Mouse (Mus musculus): Measurements from ENCODE around the gene Slx1b.

The Slx1b gene

DNA sequence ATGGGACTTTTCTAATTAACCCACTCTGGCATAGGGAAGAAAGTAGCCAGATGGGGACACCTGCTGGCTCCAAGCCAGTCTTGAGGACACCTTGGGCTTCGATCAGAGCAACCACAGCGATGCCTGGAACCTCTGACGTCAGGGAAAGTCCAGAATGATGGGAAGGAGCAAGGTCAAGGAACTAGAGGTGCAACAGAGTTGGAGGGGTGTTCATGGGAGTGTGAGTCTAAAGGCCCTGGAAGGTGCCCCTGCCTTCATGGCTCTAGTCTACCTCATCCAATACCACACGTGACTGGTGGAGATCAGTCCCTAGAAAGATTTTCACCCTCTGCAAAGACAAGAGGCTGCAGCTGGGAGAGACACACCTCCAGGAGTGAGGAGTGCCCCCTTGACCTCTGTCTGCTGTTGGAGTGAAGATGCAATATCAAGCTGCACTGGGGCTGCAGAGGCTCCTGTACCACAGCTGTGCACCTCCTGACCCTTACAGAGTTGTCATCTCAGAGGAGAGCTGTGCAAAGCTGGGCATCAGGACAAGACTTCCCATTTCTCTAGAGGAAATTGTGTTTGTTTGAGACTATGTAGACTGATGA, 18.9 kb downstream of the Slx1b start:
- no peak for DNase-seq (ENCODE audit: low spot score in 2 of 2)

DNA sequence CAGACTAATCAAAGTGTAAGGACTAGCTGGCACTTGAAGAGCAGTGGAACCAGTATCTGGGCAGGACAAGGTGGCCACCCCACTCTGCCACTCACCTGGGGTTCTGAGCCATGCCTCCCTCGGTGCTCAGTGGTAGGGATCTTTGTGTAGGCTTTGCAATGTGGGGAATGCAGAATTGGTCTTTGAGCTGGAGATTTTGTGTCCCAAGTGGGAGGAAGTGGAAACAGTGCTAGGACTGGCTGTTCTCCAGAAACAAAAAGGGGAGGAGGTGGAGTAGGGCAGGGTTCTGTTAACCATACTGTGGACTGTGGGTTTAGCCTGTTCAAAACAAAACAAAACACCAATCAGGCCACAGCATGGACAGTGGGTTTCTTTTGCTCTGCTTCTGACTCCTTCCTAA, 19.4 kb downstream of the Slx1b start, which contains the start of gene Sult1a1:
Gene Sult1a1, minus strand, starts transcription at position 226 of the 400 bp plus-strand sequence.
- peak; percentile 80 to 88 for DNase-seq (ENCODE audit: low spot score in 2 of 2)

DNA sequence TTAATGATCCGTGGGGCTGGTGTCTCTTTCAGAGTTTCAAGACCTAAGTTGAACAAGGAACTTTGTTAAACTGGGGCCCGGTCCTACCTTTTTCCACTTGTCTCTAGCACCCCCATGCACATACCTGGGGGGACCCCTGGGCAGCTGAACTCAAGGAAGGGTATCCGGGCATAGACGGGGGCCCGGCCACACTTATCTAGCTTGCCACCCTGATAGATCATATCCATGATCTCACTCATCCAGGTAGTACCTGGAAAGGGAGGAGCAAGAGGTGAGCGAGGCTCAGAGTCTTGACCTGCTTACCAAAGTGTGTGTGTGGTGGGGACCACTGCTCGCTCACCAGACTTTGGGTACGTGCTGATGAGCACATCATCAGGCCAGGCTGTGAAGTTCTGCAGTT, 20.5 kb downstream of the Slx1b start:
- DNase-seq (ENCODE audit: low spot score in 2 of 2) = no peak

DNA sequence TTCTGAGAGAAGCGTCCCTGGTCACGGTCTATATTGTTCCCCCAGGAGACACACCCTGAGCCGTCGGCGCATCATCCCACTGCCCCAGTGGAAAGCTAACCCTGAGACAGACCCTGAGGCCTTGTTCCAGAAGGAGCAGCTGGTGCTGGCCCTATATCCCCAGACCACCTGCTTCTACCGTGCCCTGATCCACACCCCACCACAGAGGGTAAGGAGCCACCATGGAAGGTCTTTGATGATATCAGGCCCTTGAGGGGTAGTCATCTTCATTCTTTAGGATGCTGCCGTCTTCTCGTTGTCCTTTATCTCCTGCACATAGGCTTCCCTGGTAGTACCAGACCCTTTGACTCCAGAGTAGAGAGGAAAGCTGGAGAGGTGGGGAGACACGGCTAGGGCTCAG, 23.5 kb downstream of the Slx1b start:
- DNase-seq (ENCODE audit: low spot score in 2 of 2) = no peak

DNA sequence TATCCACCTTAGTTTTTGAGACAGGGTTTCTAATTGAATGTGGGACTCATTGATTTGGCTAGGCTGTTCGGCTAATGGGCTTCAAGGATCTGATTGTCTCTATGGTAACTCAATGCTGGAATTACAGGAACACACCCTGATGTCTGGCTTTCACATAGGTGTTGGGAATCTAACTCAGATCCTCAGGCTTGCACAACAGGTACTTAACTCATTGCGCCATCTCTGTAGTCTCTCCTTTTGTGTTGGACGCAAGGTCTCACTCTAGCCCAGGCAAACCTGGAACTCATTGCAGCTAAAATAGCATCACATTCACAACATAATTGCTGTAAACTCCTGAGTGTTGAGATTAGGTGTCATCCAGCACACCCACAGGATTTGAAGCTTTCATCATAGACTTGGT, 25.4 kb downstream of the Slx1b start:
- no peak for DNase-seq (ENCODE audit: low spot score in 2 of 2)

DNA sequence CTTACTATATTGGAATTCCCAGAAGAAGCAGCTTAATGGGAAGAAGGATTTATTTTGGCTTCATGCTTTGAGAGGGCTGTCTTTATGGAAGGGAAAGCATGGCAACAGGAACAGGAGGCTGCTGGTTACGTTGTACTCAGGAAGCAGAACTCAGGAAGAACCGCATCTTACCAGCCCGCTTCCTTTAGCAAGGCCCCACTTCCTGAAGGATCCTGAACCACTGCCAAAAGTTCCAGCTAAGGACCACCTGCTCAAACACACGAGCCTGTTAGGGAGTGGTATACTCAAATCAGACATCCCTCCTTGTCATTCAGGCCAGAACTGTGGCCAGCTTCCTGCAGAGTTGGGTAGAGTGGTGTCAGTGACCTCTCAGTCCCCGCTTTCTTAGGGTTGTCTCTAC, 27.1 kb downstream of the Slx1b start:
- DNase-seq (ENCODE audit: low spot score in 2 of 2) = no peak

GRCm38 (mm10) chr7:126667495-126668090, 28.0 kb downstream of the Slx1b start:
- DNase-seq (ENCODE audit: low spot score in 2 of 2) = no peak

DNA sequence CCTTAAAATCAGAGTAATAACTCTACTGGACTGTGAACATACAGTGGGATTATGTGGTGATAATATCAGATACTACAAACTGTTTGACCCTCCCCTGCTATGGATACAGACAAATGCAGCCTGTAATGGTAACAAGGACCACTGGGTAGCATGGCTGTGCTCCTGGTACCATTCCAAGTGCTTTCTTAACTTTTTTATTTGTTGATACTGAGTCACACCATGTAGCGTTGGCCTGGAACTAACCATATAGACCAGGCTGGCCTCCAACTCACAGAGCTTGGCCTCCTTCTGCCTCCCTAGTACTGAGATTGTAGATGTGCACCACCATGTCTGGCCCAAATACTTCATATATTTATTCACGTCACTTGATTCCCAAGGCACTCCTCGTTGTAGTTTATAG, 30.3 kb downstream of the Slx1b start:
- peak; percentile 28 to 43 for DNase-seq (ENCODE audit: low spot score in 2 of 2)

DNA sequence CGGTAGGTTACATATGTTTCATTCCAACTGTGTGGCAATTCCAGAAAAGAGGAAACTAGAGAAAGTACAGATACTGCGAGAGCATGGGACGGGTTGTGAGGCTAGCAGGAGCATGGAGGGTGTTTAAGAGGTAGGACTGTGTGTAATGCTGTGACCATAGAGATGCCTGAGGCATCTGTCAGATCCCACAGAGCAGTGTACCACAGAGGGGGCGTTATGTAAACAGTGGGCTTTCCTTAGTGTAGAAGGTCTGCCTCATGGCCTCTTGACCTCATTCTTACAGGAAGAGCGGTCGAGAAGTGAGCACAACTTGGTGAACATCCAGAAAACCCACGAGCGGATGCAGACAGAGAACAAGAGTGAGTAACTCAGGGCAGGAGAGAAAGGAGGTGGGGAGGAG, 31.9 kb downstream of the Slx1b start:
- no peak for DNase-seq (ENCODE audit: low spot score in 2 of 2)

DNA sequence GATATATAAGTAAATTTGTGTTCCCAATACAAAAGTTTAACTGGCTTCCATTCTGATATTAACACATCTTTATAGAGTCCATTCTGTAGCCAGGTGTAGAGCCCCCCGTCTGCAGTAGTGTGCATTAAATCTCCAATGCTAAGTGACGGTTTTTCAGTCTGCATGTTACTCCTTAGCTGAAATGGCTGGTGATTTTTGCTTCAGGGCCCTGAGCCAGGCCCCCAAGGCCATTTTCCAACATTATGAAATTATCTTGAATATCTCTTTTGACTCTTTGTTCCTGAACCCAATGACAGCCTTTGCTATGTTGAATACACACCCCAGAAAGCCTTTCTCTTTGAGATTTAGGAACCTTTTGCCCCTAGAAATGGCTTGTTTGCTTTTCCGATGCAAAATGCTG, 35.8 kb downstream of the Slx1b start:
- DNase-seq (ENCODE audit: low spot score in 2 of 2) = no peak

DNA sequence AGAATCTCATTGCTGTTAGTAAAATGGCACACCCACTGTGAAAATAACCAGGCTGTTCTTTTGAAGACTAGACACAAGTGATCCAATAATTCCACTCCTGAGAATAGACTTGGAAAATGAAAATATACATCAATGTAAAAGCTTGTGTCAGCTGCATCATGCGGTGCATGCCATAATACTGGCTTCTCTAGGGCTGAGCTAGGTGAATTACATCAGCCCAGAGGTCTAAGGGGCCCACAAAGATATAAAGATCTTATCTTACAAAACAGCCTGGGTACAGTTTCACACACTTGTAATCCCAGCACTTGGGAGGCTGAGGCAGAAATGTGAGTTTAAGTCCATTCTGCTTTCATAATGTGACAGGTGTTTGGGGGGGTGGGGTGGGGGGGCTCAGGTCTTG, 38.1 kb downstream of the Slx1b start:
- DNase-seq (ENCODE audit: low spot score in 2 of 2) = no peak

GRCm38 (mm10) chr7:126655695-126656094, 39.9 kb downstream of the Slx1b start:
- no peak for DNase-seq (ENCODE audit: low spot score in 2 of 2)

GRCm38 (mm10) chr7:126653991-126654390, 41.6 kb downstream of the Slx1b start:
- no peak for DNase-seq (ENCODE audit: low spot score in 2 of 2)

DNA sequence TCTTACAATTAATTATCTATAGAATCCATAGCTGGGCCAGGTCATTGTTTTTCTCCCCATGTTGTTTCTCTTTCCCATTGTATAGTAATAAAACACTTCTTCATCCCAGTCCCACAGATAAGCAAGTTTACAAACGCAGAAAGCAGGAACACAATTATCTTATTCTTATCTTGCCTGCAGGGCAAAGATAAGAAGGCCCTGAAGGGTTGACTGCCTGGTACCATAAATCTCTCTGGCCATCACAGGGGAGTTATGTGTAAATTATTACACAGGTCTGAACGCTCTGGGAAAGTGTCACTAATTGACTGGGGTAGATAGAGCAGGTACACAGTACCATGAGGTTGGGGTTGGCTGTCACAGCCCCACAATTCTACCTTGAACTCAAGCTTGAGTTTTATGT, 44.7 kb downstream of the Slx1b start:
- no peak for DNase-seq (ENCODE audit: low spot score in 2 of 2)

GRCm38 (mm10) chr7:126649231-126650051, 46.1 kb downstream of the Slx1b start, which contains the start of gene Sgf29:
Gene Sgf29 (plus strand): TSS chr7:126649309.
- DNase-seq (ENCODE audit: low spot score in 2 of 2) = peak; percentile 93 to 94

GRCm38 (mm10) chr7:126648486-126648885, 47.1 kb downstream of the Slx1b start:
- no peak for DNase-seq (ENCODE audit: low spot score in 2 of 2)

DNA sequence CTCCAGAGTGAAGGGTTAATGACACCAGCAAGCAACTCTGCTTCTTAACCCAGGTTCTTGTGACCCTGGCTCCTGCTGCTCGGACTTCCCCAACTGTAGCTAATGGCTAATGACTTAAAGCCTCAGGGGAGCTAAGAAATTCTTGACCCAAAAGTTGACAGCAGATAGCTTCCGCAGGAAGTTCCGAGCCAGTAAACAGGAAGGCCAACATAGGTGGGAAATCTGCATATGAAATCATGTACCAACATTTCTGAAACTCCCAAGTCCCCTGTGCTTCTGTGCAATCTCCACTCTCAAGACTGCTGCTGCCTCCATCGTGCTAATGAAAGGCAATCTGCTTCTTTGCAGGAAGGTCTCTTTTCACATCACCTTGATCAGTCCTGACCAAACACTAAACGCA, 49.9 kb downstream of the Slx1b start:
- DNase-seq (ENCODE audit: low spot score in 2 of 2) = peak; percentile 33 to 65

GRCm38 (mm10) chr7:126644914-126645313, 50.7 kb downstream of the Slx1b start:
- no peak for DNase-seq (ENCODE audit: low spot score in 2 of 2)

DNA sequence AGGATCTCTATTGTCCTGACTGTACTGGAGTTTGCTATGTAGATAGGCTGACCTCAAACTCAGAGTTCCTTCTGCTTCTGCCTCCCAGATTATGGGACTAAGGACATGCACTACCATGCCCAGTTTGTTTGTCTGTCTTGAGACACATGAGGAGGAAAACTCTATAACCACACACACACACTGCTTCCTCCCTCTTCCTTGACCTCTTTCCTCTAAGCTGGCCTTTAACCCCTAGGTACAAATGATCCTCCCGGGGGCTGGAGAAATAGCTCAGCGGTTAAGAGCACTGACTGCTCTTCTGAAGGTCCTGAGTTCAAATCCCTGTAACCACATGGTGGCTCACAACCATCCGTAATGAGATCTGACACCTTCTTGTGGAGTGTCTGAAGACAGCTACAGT, 51.2 kb downstream of the Slx1b start:
- DNase-seq (ENCODE audit: low spot score in 2 of 2) = no peak

GRCm38 (mm10) chr7:126643244-126643617, 52.4 kb downstream of the Slx1b start:
- DNase-seq (ENCODE audit: low spot score in 2 of 2) = peak in 1 of 2 experiments; percentile 43

- DNase-seq (ENCODE audit: low spot score in 2 of 2) = no peak
Measured at GRCm38 (mm10) chr7:126642545-126643243, 52.9 kb downstream of the Slx1b start.
